Mouse (Mus musculus) liver, embryonic 13.5 days (tissue): ENCODE measurements at regions not wholly inside any gene's neighbourhood (a gene's known extent, or its start where the extent isn't known, plus 50 kb on each side); places are given as distances from the start of the nearest gene placed in this dataset.

Experiments used
- ATAC-seq: fragments of 200-750 bp; cut with Nextera tagmentation; 2 replicates; pipeline ENCODE4 v1.8.0; 2017; ENCODE audit warnings: low read depth, mild to moderate bottlenecking, moderate number of reproducible peaks, moderate library complexity
- DNase-seq: peaks from one replicate; pipeline ENCODE4 v3.0.0; 2022
- H3K27ac ChIP-seq: fragments of 300-500 bp; sonication (generic); 2 replicates; pipeline ENCODE4 v1.5.1; 2015; ENCODE audit warnings: moderate library complexity, mild to moderate bottlenecking, inconsistent platforms
- H3K27me3 ChIP-seq: fragments of 300-500 bp; sonication (generic); 2 replicates; pipeline ENCODE4 v1.6.1; 2015; ENCODE audit warnings: mild to moderate bottlenecking, inconsistent platforms
- H3K36me3 ChIP-seq: fragments of 300-500 bp; sonication (generic); 2 replicates; pipeline ENCODE4 v1.6.1; 2015; ENCODE audit warnings: mild to moderate bottlenecking, inconsistent platforms
- H3K4me1 ChIP-seq: fragments of 300-500 bp; sonication (generic); replicated peaks from 2 replicates; pipeline ENCODE4 v1.6.1; 2015; ENCODE audit warnings: inconsistent platforms
- H3K4me2 ChIP-seq: fragments of 300-500 bp; sonication (generic); 2 replicates; pipeline ENCODE4 v1.6.1; 2015; ENCODE audit warnings: inconsistent platforms, mild to moderate bottlenecking, moderate library complexity
- H3K4me3 ChIP-seq: fragments of 300-500 bp; sonication (generic); replicated peaks from 2 replicates; pipeline ENCODE4 v1.5.1; 2015; ENCODE audit warnings: mild to moderate bottlenecking, inconsistent platforms
- H3K9ac ChIP-seq: fragments of 300-500 bp; sonication (generic); 2 replicates; pipeline ENCODE4 v1.6.1; 2015; ENCODE audit warnings: mild to moderate bottlenecking, inconsistent platforms
- H3K9me3 ChIP-seq: fragments of 300-500 bp; sonication (generic); replicated peaks from 2 replicates; pipeline ENCODE4 v1.6.1; 2016; ENCODE audit warnings: inconsistent platforms
- WGBS: fragments of 180-500 bp; shearing (Covaris S2); methylation state at CpG from one replicate; pipeline ENCODE4 v1.1.7; 2015; ENCODE audit not compliant: insufficient replicate concordance; 5-methylcytosine and 5-hydroxymethylcytosine counted together

GRCm38 (mm10) chr9:30175376-30175775 lies 212.4 kb upstream of the Ntm start:
- no peaks in the 10 kb centered on the region for H3K27me3 ChIP-seq
- no peaks in the 10 kb centered on the region for H3K4me1 ChIP-seq
- H3K9ac ChIP-seq, result no peak overlapping the region
- no peak overlapping the region for H3K4me2 ChIP-seq
- no peak overlapping the region for H3K4me3 ChIP-seq
- ATAC-seq, result no peak
- H3K9me3 ChIP-seq, result no peaks in the 10 kb centered on the region
- H3K36me3 ChIP-seq, result no peaks in the 10 kb centered on the region
- DNase-seq, result no peak
- H3K27ac ChIP-seq, result no peak overlapping the region
- WGBS, result 56% methylated on average over 3 of the region's 3 CpGs

GRCm38 (mm10) chr9:30183409-30183808 lies 220.5 kb upstream of the Ntm start:
- Histone ChIP-seq H3K9me3 (0 out of 2 replicates have a peak, but pooled peaks cover 3% of the 10 kb centered on the region), H3K4me1 (no peaks in the 10 kb centered on the region), H3K9ac (no peak overlapping the region), H3K27ac (no peak overlapping the region), H3K4me2 (no peak overlapping the region), H3K4me3 (no peak overlapping the region), H3K36me3 (no peaks in the 10 kb centered on the region), H3K27me3 (no peaks in the 10 kb centered on the region)
- DNase-seq, result no peak
- ATAC-seq, result no peak
- WGBS, result 73% methylated on average over 11 of the region's 11 CpGs

- H3K27ac ChIP-seq, result no peak overlapping the region
- no peak overlapping the region for H3K9ac ChIP-seq
- H3K4me2 ChIP-seq, result no peak overlapping the region
- 63% methylated on average over 10 of the region's 10 CpGs for WGBS
- H3K4me1 ChIP-seq, result no peaks in the 10 kb centered on the region
- H3K27me3 ChIP-seq, result no peaks in the 10 kb centered on the region
- H3K9me3 ChIP-seq, result 0 out of 2 replicates have a peak, but pooled peaks cover 3% of the 10 kb centered on the region
- no peak overlapping the region for H3K4me3 ChIP-seq
- no peak for ATAC-seq
- no peaks in the 10 kb centered on the region for H3K36me3 ChIP-seq
- DNase-seq, result no peak
Observed at GRCm38 (mm10) chr9:30184996-30185763, 222.2 kb upstream of the Ntm start.

GRCm38 (mm10) chr9:30186261-30186660 lies 223.3 kb upstream of the Ntm start:
- Histone ChIP-seq H3K27ac (no peak overlapping the region), H3K9me3 (0 out of 2 replicates have a peak, but pooled peaks cover 3% of the 10 kb centered on the region), H3K36me3 (no peaks in the 10 kb centered on the region), H3K4me1 (no peaks in the 10 kb centered on the region), H3K4me2 (no peak overlapping the region), H3K9ac (no peak overlapping the region), H3K4me3 (no peak overlapping the region), H3K27me3 (no peaks in the 10 kb centered on the region)
- WGBS, result 40% methylated on average over 2 of the region's 2 CpGs
- no peak for DNase-seq
- no peak for ATAC-seq

GRCm38 (mm10) chr9:30190078-30190477 lies 227.1 kb upstream of the Ntm start:
- Histone ChIP-seq H3K9ac (no peak overlapping the region), H3K4me3 (no peak overlapping the region), H3K9me3 (0 out of 2 replicates have a peak, but pooled peaks cover 3% of the 10 kb centered on the region), H3K36me3 (no peaks in the 10 kb centered on the region), H3K27me3 (no peaks in the 10 kb centered on the region), H3K4me2 (no peak overlapping the region), H3K4me1 (no peaks in the 10 kb centered on the region), H3K27ac (no peak overlapping the region)
- ATAC-seq (no peak), DNase-seq (no peak)
- WGBS, result 74% methylated on average over 5 of the region's 5 CpGs

GRCm38 (mm10) chr9:30191119-30191518 lies 228.2 kb upstream of the Ntm start:
- ATAC-seq (no peak), DNase-seq (no peak)
- no peak overlapping the region for H3K9ac ChIP-seq

GRCm38 (mm10) chr9:30191902-30192301 lies 229.0 kb upstream of the Ntm start:
- Histone ChIP-seq H3K36me3 (no peaks in the 10 kb centered on the region), H3K4me1 (no peaks in the 10 kb centered on the region), H3K27me3 (no peaks in the 10 kb centered on the region), H3K9ac (no peak overlapping the region), H3K4me3 (no peak overlapping the region), H3K4me2 (no peak overlapping the region), H3K27ac (no peak overlapping the region), H3K9me3 (no peaks in the 10 kb centered on the region)
- DNase-seq (no peak), ATAC-seq (no peak)

More at GRCm38 (mm10) chr9:30191119-30191518, 228.2 kb upstream of the Ntm start:
- Histone ChIP-seq H3K4me1 (no peaks in the 10 kb centered on the region), H3K27me3 (no peaks in the 10 kb centered on the region), H3K4me3 (no peak overlapping the region), H3K4me2 (no peak overlapping the region), H3K27ac (no peak overlapping the region), H3K36me3 (no peaks in the 10 kb centered on the region), H3K9me3 (0 out of 2 replicates have a peak, but pooled peaks cover 2% of the 10 kb centered on the region)

GRCm38 (mm10) chr9:30194866-30195265 lies 231.9 kb upstream of the Ntm start:
- Histone ChIP-seq H3K27ac (no peak overlapping the region), H3K9me3 (no peaks in the 10 kb centered on the region), H3K36me3 (no peaks in the 10 kb centered on the region), H3K4me2 (no peak overlapping the region), H3K4me1 (no peaks in the 10 kb centered on the region), H3K27me3 (no peaks in the 10 kb centered on the region), H3K4me3 (no peak overlapping the region), H3K9ac (no peak overlapping the region)
- ATAC-seq (no peak), DNase-seq (no peak)
- WGBS, result 70% methylated on average over 3 of the region's 3 CpGs

- H3K4me3 ChIP-seq, result no peak overlapping the region
- ATAC-seq (no peak), DNase-seq (no peak)
- no peak overlapping the region for H3K4me2 ChIP-seq
- H3K9me3 ChIP-seq, result no peaks in the 10 kb centered on the region
- H3K27ac ChIP-seq, result no peak overlapping the region
- 52% methylated on average over 3 of the region's 3 CpGs for WGBS
- H3K27me3 ChIP-seq, result no peaks in the 10 kb centered on the region
- H3K36me3 ChIP-seq, result no peaks in the 10 kb centered on the region
- H3K4me1 ChIP-seq, result no peaks in the 10 kb centered on the region
- H3K9ac ChIP-seq, result no peak overlapping the region
Observed at GRCm38 (mm10) chr9:30202411-30202810, 224.5 kb upstream of the Snx19 start.

GRCm38 (mm10) chr9:30207631-30208030 lies 219.3 kb upstream of the Snx19 start:
- WGBS, result 50% methylated on average over 4 of the region's 4 CpGs

GRCm38 (mm10) chr9:30209806-30210205 lies 217.1 kb upstream of the Snx19 start:
- WGBS, result 76% methylated on average over 1 of the region's 1 CpGs
- no peak overlapping the region for H3K4me3 ChIP-seq
- ATAC-seq, result no peak

More at GRCm38 (mm10) chr9:30207631-30208030, 219.3 kb upstream of the Snx19 start:
- ATAC-seq, result no peak
- Histone ChIP-seq H3K4me1 (no peaks in the 10 kb centered on the region), H3K27ac (no peak overlapping the region), H3K27me3 (no peaks in the 10 kb centered on the region), H3K4me2 (no peak overlapping the region), H3K9ac (no peak overlapping the region), H3K9me3 (no peaks in the 10 kb centered on the region), H3K4me3 (no peak overlapping the region), H3K36me3 (no peaks in the 10 kb centered on the region)
- no peak for DNase-seq

GRCm38 (mm10) chr9:30212471-30213075 lies 214.3 kb upstream of the Snx19 start:
- no peak for ATAC-seq
- no peaks in the 10 kb centered on the region for H3K27me3 ChIP-seq
- H3K4me2 ChIP-seq, result no peak overlapping the region
- no peak overlapping the region for H3K9ac ChIP-seq
- DNase-seq, result no peak
- H3K4me3 ChIP-seq, result no peak overlapping the region
- no peaks in the 10 kb centered on the region for H3K9me3 ChIP-seq
- no peak overlapping the region for H3K27ac ChIP-seq
- 42% methylated on average over 3 of the region's 3 CpGs for WGBS
- no peaks in the 10 kb centered on the region for H3K4me1 ChIP-seq
- H3K36me3 ChIP-seq, result no peaks in the 10 kb centered on the region

More at GRCm38 (mm10) chr9:30209806-30210205, 217.1 kb upstream of the Snx19 start:
- H3K9me3 ChIP-seq, result no peaks in the 10 kb centered on the region
- H3K4me2 ChIP-seq, result no peak overlapping the region
- H3K27ac ChIP-seq, result no peak overlapping the region
- H3K27me3 ChIP-seq, result no peaks in the 10 kb centered on the region
- no peaks in the 10 kb centered on the region for H3K4me1 ChIP-seq
- H3K36me3 ChIP-seq, result no peaks in the 10 kb centered on the region
- no peak overlapping the region for H3K9ac ChIP-seq
- DNase-seq, result no peak
